Mouse (Mus musculus): ENCODE measurements around the gene Olfr484.
"Not testable (repeated sequence)": the region's sequence is repeated elsewhere in the genome, so short reads cannot be mapped to it uniquely, and the experiment has no call there.

The Olfr484 gene

DNA sequence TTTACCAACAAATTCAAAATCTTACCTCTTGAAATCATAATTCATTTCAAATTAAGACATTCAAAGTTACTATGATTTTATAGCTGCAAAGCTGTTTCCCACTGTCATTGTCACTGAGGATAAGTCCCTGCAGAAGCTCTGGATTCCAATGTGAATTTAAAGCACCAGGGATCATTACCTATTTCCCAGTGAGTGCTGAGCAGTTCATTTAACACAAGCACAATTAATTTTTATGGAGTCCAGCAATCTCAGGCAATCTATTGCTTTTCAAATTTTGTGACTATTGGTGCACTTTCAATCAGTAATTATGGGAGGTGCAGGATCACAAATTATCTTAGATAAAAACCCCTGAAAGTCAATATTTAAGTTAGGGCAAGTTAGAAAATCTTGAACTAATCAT lies at the start of gene Olfr484:
Gene Olfr484 (minus strand): TSS at position 101 of the 400 bp plus-strand sequence.
- DNase-seq (ENCODE audit: low spot score in 2 of 2): no peak

GRCm38 (mm10) chr7:108172642-108173041 lies 45.4 kb upstream of the Olfr484 start, which contains the start of gene Olfr486:
Olfr486 (minus strand) TSS chr7:108172742.
- DNase-seq (ENCODE audit: low spot score in 2 of 2): not testable (repeated sequence)

GRCm38 (mm10) chr7:108159771-108160170 lies 32.5 kb upstream of the Olfr484 start, which contains the start of gene Olfr485:
Olfr485 (minus strand) TSS chr7:108159871.
- no peak for DNase-seq (ENCODE audit: low spot score in 2 of 2)

DNA sequence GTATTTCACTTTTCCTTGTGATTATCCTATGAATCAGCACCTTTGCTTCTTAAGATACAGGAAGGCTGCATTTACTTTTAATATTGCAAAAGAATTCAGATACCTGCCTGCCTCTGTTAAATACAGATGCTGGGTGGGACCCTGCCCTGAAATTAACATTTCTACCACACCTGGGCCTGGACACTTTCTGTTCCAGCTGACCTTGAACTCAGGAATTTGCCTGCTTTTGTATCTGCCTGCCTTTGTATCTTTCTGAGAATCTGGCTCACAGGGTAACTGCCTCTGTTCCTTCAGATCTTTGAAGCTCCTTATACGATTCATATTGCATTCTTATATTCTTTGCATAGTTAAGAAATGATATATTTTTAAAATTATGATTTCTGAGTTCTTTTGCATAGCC lies 5.8 kb downstream of the Olfr484 start:
- no peak for DNase-seq (ENCODE audit: low spot score in 2 of 2)

GRCm38 (mm10) chr7:108120681-108121080 lies 6.6 kb downstream of the Olfr484 start:
- no peak for DNase-seq (ENCODE audit: low spot score in 2 of 2)

GRCm38 (mm10) chr7:108100549-108100948 lies 26.7 kb downstream of the Olfr484 start, which contains the start of gene Olfr483:
Olfr483 (plus strand) TSS chr7:108100849.
- DNase-seq (ENCODE audit: low spot score in 2 of 2): no peak

DNA sequence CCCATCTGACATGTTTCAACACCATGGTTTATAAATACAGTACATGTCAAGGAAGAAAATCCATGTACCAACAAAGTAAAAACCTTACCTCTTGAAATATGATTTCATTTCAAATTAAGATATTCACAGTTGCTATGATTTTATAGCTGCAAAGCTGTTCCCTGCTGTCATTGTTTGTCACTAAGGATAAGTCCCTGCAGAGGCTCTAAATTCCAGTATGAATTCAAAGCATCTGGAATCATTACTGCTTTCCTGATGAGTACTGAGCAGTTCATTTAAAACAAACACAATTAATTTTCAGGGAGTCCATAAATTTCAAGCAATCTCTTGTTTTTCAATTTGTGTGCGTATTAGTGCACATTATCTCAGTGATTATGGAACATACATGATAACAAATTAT lies 29.8 kb downstream of the Olfr484 start, which contains the start of gene Olfr482:
Gene Olfr482 (minus strand): TSS at position 101 of the 400 bp plus-strand sequence.
- DNase-seq (ENCODE audit: low spot score in 2 of 2): no peak

DNA sequence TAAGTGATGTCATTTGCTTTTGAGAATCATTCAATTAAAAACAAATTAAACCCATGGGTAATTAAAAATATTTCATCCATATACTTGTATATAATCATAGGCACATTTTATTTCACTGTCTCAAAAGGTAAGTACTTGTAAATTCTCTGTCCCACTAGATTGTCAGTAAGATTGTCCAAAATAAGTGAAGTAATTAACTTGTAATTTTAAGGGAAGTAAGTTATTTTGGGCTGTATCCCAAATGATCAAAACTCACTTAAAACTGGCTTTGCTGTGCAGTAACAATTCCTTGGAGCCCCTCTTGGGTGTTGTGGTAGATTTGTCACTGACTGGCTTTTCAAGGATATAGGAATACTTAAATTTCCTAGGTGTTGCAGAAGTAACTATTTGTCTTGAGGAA lies 47.7 kb downstream of the Olfr484 start, which contains the start of gene Olfr481:
Gene Olfr481 (plus strand): TSS at position 301 of the 400 bp plus-strand sequence.
- DNase-seq (ENCODE audit: low spot score in 2 of 2): no peak

Data from right cerebral cortex, adult 2 months (tissue).